Comparison of ENCODE assay signal across 13 mouse cellular contexts in genomic region chr4:108949168-108949567, GRCm38 (mm10). TPM values are rescaled to one million over a fixed set of nuclear protein-coding genes. Genes with fewer than 3 reads are reported as not detected.
DNase-seq lines count a peak whose midpoint lies in the region; ATAC-seq and TF ChIP-seq lines count a peak whose summit lies in the region.
"Had no signal": no experiment of that assay in that cellular context is flagged by ENCODE, and none has a peak within 500 bp of the region (broad histone marks: within the 10 kb centered on the region; RNA-seq: fewer than 3 reads in every experiment).

No protein-coding gene starts in this region.

- ATAC-seq in hindbrain, embryonic 11.5 days (ENCODE audit: low FRiP score), result no peak
- ATAC-seq in hindbrain, embryonic 13.5 days (ENCODE audit: low FRiP score), result no peak
- ATAC-seq: Patski had no signal

- no peak for TF ChIP-seq CTCF in left cerebral cortex, adult 2 months (IDR thresholded peaks at IDR 0.05)

- H3K4me3 ChIP-seq in heart, embryonic 10.5 days, result no peak overlapping the region
- H3K4me3 ChIP-seq in left cerebral cortex, adult 2 months, result no peak overlapping the region
- no peak overlapping the region for H3K4me3 ChIP-seq in hindbrain, embryonic 11.5 days (ENCODE audit: low read depth, low read length)
- no peak overlapping the region for H3K4me3 ChIP-seq in hindbrain, embryonic 13.5 days
- H3K4me3 ChIP-seq: embryonic facial prominence, embryonic 10.5 days; heart, embryonic 13.5 days; midbrain, embryonic 10.5 days had no signal

- H3K9me3 ChIP-seq in heart, embryonic 10.5 days, result no peaks in the 10 kb centered on the region
- no peaks in the 10 kb centered on the region for H3K9me3 ChIP-seq in hindbrain, embryonic 11.5 days (ENCODE audit: control insufficient read depth, low read length)
- no peaks in the 10 kb centered on the region for H3K9me3 ChIP-seq in hindbrain, embryonic 13.5 days
- H3K9me3 ChIP-seq: embryonic facial prominence, embryonic 10.5 days; heart, embryonic 13.5 days; midbrain, embryonic 10.5 days had no signal

- H3K27ac ChIP-seq in heart, embryonic 10.5 days, result no peak overlapping the region
- peak overlapping the region; percentile 41; the same call in 1 of the 2 replicates for H3K27ac ChIP-seq in left cerebral cortex, adult 2 months
- no peak overlapping the region for H3K27ac ChIP-seq in hindbrain, embryonic 11.5 days (ENCODE audit: low read depth, low read length)
- H3K27ac ChIP-seq in hindbrain, embryonic 13.5 days, result no peak overlapping the region
- H3K27ac ChIP-seq: embryonic facial prominence, embryonic 10.5 days; heart, embryonic 13.5 days; midbrain, embryonic 10.5 days had no signal

- no peak overlapping the region for H3K9ac ChIP-seq in hindbrain, embryonic 11.5 days (ENCODE audit: low read depth, low read length)
- no peak overlapping the region for H3K9ac ChIP-seq in hindbrain, embryonic 13.5 days
- H3K9ac ChIP-seq: heart, embryonic 13.5 days had no signal

- intact Hi-C loops in left cerebral cortex, adult 2 months (cut with DNase I), result no loop called here

- H3K27me3 ChIP-seq in heart, embryonic 10.5 days (ENCODE audit: insufficient read depth, poor library complexity, severe bottlenecking), result no peaks in the 10 kb centered on the region
- H3K27me3 ChIP-seq in hindbrain, embryonic 11.5 days (ENCODE audit: control insufficient read depth, insufficient read depth, low read length), result no peaks in the 10 kb centered on the region
- H3K27me3 ChIP-seq in hindbrain, embryonic 13.5 days, result no peaks in the 10 kb centered on the region
- H3K27me3 ChIP-seq: heart, embryonic 13.5 days; Patski had no signal

- WGBS in heart, embryonic 10.5 days, result 89% methylated on average over 7 of the region's 7 CpGs
- 90% methylated on average over 7 of the region's 7 CpGs for WGBS in hindbrain, embryonic 11.5 days
- 92% methylated on average over 7 of the region's 7 CpGs for WGBS in hindbrain, embryonic 13.5 days

- peak; percentile 24 for DNase-seq in heart, adult 11 months
- no peak for DNase-seq in heart, embryonic 10.5 days (ENCODE audit: low spot score)
- DNase-seq in frontal cortex, postnatal 14 days (ENCODE audit: low spot score in 2 of 2), result peak; percentile 26 to 28
- DNase-seq in left cerebral cortex, adult 2 months (ENCODE audit: extremely low spot score in 1 of 2, low spot score in 2 of 2), result peak in 1 of 2 experiments; percentile 54
- peak; percentile 44 for DNase-seq in telencephalon, adult 2 months (ENCODE audit: low read depth, low spot score)
- DNase-seq in hindbrain, embryonic 11.5 days (ENCODE audit: low spot score), result no peak
- no peak for DNase-seq in adrenal gland, postnatal 25 days
- DNase-seq: lung, adult 18-20 months had no signal

- H3K36me3 ChIP-seq in heart, embryonic 10.5 days, result no peaks in the 10 kb centered on the region
- H3K36me3 ChIP-seq in hindbrain, embryonic 11.5 days (ENCODE audit: control insufficient read depth, insufficient read depth, low read length), result no peaks in the 10 kb centered on the region
- no peaks in the 10 kb centered on the region for H3K36me3 ChIP-seq in hindbrain, embryonic 13.5 days
- H3K36me3 ChIP-seq: embryonic facial prominence, embryonic 10.5 days; heart, embryonic 13.5 days; midbrain, embryonic 10.5 days had no signal

- H3K4me1 ChIP-seq in heart, embryonic 10.5 days, result no peaks in the 10 kb centered on the region
- H3K4me1 ChIP-seq in hindbrain, embryonic 11.5 days (replicated peaks; ENCODE audit: control insufficient read depth, insufficient read depth, low read length), result no peaks in the 10 kb centered on the region
- H3K4me1 ChIP-seq in hindbrain, embryonic 13.5 days (replicated peaks), result 0 out of 2 replicates have a peak, but pooled peaks cover 3% of the 10 kb centered on the region
- H3K4me1 ChIP-seq: embryonic facial prominence, embryonic 10.5 days; heart, embryonic 13.5 days; midbrain, embryonic 10.5 days had no signal

- H3K4me2 ChIP-seq in hindbrain, embryonic 11.5 days (replicated peaks; ENCODE audit: low read depth, low read length), result no peak overlapping the region
- H3K4me2 ChIP-seq in hindbrain, embryonic 13.5 days, result no peak overlapping the region
- H3K4me2 ChIP-seq: heart, embryonic 13.5 days had no signal

RNA-seq across cellular contexts. Expression of gene Nrd1, which starts 51.3 kb away (rescaled TPM):
- 54.4 and 62.4 TPM in 2 replicates for polyA plus RNA-seq in heart, embryonic 10.5 days (2016; fragmentation: Nextera tagmentation; extraction: Ambion mirVana)
- total RNA-seq in left cerebral cortex, adult 2 months (2021), result 100 to 1,000 TPM; 137 to 158 TPM
- polyA plus RNA-seq in hindbrain, embryonic 11.5 days (2014; fragmentation: Nextera tagmentation; extraction: Ambion mirVana), result 74.4 and 82.5 TPM in 2 replicates
- 119 and 126 TPM in 2 replicates for total RNA-seq in adrenal gland, postnatal 25 days (2021)
- 78.7 and 85.0 TPM in 2 replicates for polyA plus RNA-seq in hindbrain, embryonic 13.5 days (2015; fragmentation: Nextera tagmentation; extraction: Ambion mirVana)

Comparison
In these comparisons a context has a peak if more than half of its experiments do, and no peak if none do; other contexts are left out.
1. DNase-seq: peak in heart, adult 11 months (single experiment), frontal cortex, postnatal 14 days (2 of 2) and telencephalon, adult 2 months (single experiment); none in heart, embryonic 10.5 days (single experiment), hindbrain, embryonic 11.5 days (single experiment) and adrenal gland, postnatal 25 days (single experiment).